Mouse (Mus musculus): ENCODE measurements around the gene Hmgn5. TPM values are rescaled to one million over a fixed set of nuclear protein-coding genes. Genes with fewer than 3 reads are reported as not detected.

The Hmgn5 gene
- total RNA-seq (2023), result 10 to 100 TPM in 1 of 2 experiments, 1 to 10 TPM in 1; 9.7 to 10.5 TPM

DNA sequence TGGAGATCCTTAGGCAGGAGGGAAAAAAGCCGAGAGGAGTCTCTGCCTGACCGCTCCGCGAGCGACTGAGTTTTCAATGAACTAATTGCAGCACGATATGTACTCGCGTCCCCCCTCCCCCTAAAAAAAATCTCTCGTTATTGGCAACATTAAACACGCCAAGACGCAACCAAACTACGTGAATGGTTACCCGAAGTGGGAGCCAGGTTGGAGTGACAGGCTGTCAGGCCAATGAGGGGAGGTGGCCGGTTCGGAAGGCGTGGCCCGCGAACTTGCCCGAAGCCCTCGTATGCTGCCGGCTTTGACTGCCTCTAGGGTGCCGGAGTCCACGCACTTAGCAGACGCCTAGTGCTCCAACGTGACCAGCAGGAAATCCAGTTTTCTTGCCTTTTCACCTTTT, at the start of gene Hmgn5:
Gene Hmgn5 (minus strand): TSS at position 122 of the 400 bp plus-strand sequence.

Other genes with a start within 250 kb of the Hmgn5 start
- gene Brwd3, start 179.0 kb downstream of the Hmgn5 start, total RNA-seq (2023), result 10 to 100 TPM; 20.0 to 20.4 TPM
- 10 to 100 TPM; 46.8 to 78.4 TPM for gene Sh3bgrl, start 82.0 kb upstream of the Hmgn5 start, total RNA-seq (2023)
- 1 to 10 TPM; 3.3 to 7.2 TPM for gene Gm6377, start 183.4 kb upstream of the Hmgn5 start, total RNA-seq (2023)